Mouse (Mus musculus): ENCODE results near the gene Spag6l. TPM values are rescaled to one million over a fixed set of nuclear protein-coding genes. Genes with fewer than 3 reads are reported as not detected.

The Spag6l gene
- polyA plus RNA-seq, 1 experiment from 2014 or later, result 0.26 TPM

GRCm38 (mm10) chr16:16826223-16826622, 3.0 kb downstream of the Spag6l start:
- H3K9ac ChIP-seq (ENCODE audit: low read length), result no peak overlapping the region
- WGBS, result 89% methylated on average over 2 of the region's 2 CpGs

GRCm38 (mm10) chr16:16825476-16825875, 3.8 kb downstream of the Spag6l start:
- Histone ChIP-seq H3K9me3 (ENCODE audit: control insufficient read depth, low read length) (no peaks in the 10 kb centered on the region), H3K4me3 (ENCODE audit: control insufficient read depth in 1 of 2, insufficient read depth in 1 of 2, low read depth in 1 of 2, low read length in 2 of 2) (no peak overlapping the region), H3K4me1 (ENCODE audit: control insufficient read depth in 2 of 2, insufficient read depth in 2 of 2, low read length in 2 of 2) (peaks cover 5% of the 10 kb centered on the region in 2 experiments; a peak in 3 of 4 replicates), H3K27me3 (ENCODE audit: control insufficient read depth, insufficient read depth, low read length) (no peaks in the 10 kb centered on the region), H3K36me3 (ENCODE audit: control insufficient read depth, insufficient read depth, low read length) (no peaks in the 10 kb centered on the region), H3K27ac (replicated peaks in 1 of 2; ENCODE audit: control insufficient read depth in 1 of 2, insufficient read depth in 1 of 2, low read depth in 2 of 2, low read length in 2 of 2) (no peak overlapping the region), H3K4me2 (ENCODE audit: low read length) (no peak overlapping the region), H3K9ac (ENCODE audit: low read length) (no peak overlapping the region)
- no peak for ATAC-seq (ENCODE audit: insufficient number of reproducible peaks, insufficient read depth, low FRiP score, low read depth)
- WGBS, result 49% methylated on average over 5 of the region's 5 CpGs

More at GRCm38 (mm10) chr16:16826223-16826622, 3.0 kb downstream of the Spag6l start:
- no peak for ATAC-seq (ENCODE audit: insufficient number of reproducible peaks, insufficient read depth, low FRiP score, low read depth)
- H3K36me3 ChIP-seq (ENCODE audit: control insufficient read depth, insufficient read depth, low read length), result no peaks in the 10 kb centered on the region
- no peak overlapping the region for H3K4me3 ChIP-seq (ENCODE audit: control insufficient read depth in 1 of 2, insufficient read depth in 1 of 2, low read depth in 1 of 2, low read length in 2 of 2)
- no peak overlapping the region for H3K27ac ChIP-seq (replicated peaks in 1 of 2; ENCODE audit: control insufficient read depth in 1 of 2, insufficient read depth in 1 of 2, low read depth in 2 of 2, low read length in 2 of 2)
- no peak overlapping the region for H3K4me2 ChIP-seq (ENCODE audit: low read length)
- peaks cover 5% of the 10 kb centered on the region in 2 experiments; a peak in 3 of 4 replicates for H3K4me1 ChIP-seq (ENCODE audit: control insufficient read depth in 2 of 2, insufficient read depth in 2 of 2, low read length in 2 of 2)
- no peaks in the 10 kb centered on the region for H3K9me3 ChIP-seq (ENCODE audit: control insufficient read depth, low read length)
- no peaks in the 10 kb centered on the region for H3K27me3 ChIP-seq (ENCODE audit: control insufficient read depth, insufficient read depth, low read length)

- H3K4me2 ChIP-seq (ENCODE audit: low read length), result no peak overlapping the region
- H3K4me1 ChIP-seq (ENCODE audit: control insufficient read depth in 2 of 2, insufficient read depth in 2 of 2, low read length in 2 of 2), result no peaks in the 10 kb centered on the region
- H3K9me3 ChIP-seq (ENCODE audit: control insufficient read depth, low read length), result no peaks in the 10 kb centered on the region
- no peak overlapping the region for H3K9ac ChIP-seq (ENCODE audit: low read length)
- ATAC-seq (ENCODE audit: insufficient number of reproducible peaks, insufficient read depth, low FRiP score, low read depth), result no peak
- no peaks in the 10 kb centered on the region for H3K27me3 ChIP-seq (ENCODE audit: control insufficient read depth, insufficient read depth, low read length)
- no peak overlapping the region for H3K4me3 ChIP-seq (ENCODE audit: control insufficient read depth in 1 of 2, insufficient read depth in 1 of 2, low read depth in 1 of 2, low read length in 2 of 2)
- no peaks in the 10 kb centered on the region for H3K36me3 ChIP-seq (ENCODE audit: control insufficient read depth, insufficient read depth, low read length)
- no peak overlapping the region for H3K27ac ChIP-seq (replicated peaks in 1 of 2; ENCODE audit: control insufficient read depth in 1 of 2, insufficient read depth in 1 of 2, low read depth in 2 of 2, low read length in 2 of 2)
- 45% methylated on average over 2 of the region's 2 CpGs for WGBS
Observed at GRCm38 (mm10) chr16:16806325-16806724, 22.9 kb downstream of the Spag6l start.

Other genes starting within 250 kb of the Spag6l start
- 14.9 and 15.7 TPM in 2 replicates for gene Fgd4, start 228.9 kb downstream of the Spag6l start, polyA plus RNA-seq (2014; fragmentation: Nextera tagmentation; extraction: Ambion mirVana)
- gene Olfr19, start 153.1 kb downstream of the Spag6l start, polyA plus RNA-seq (2014; fragmentation: Nextera tagmentation; extraction: Ambion mirVana), result not detected in 2 replicates
- gene Igll1, start 34.5 kb upstream of the Spag6l start, polyA plus RNA-seq (2014; fragmentation: Nextera tagmentation; extraction: Ambion mirVana), result not detected in 2 replicates
- 47.5 and 51.3 TPM in 2 replicates for gene Top3b, start 41.3 kb upstream of the Spag6l start, polyA plus RNA-seq (2014; fragmentation: Nextera tagmentation; extraction: Ambion mirVana)
- 1.0 and 1.2 TPM in 2 replicates for gene Vpreb1, start 41.4 kb upstream of the Spag6l start, polyA plus RNA-seq (2014; fragmentation: Nextera tagmentation; extraction: Ambion mirVana)
- gene Ppm1f, start 67.0 kb upstream of the Spag6l start, polyA plus RNA-seq (2014; fragmentation: Nextera tagmentation; extraction: Ambion mirVana), result 18.6 and 19.9 TPM in 2 replicates
- 154 and 162 TPM in 2 replicates for gene Mapk1, start 153.9 kb upstream of the Spag6l start, polyA plus RNA-seq (2014; fragmentation: Nextera tagmentation; extraction: Ambion mirVana)
- gene Ypel1, start 240.2 kb upstream of the Spag6l start, polyA plus RNA-seq (2014; fragmentation: Nextera tagmentation; extraction: Ambion mirVana), result 15.9 and 18.9 TPM in 2 replicates

Measured in heart, embryonic 14.5 days (tissue).